Mouse (Mus musculus) large intestine, adult 2 months (tissue): Measurements from ENCODE around the gene Lyplal1. TPM values are rescaled to one million over a fixed set of nuclear protein-coding genes. Genes with fewer than 3 reads are reported as not detected.

ENCODE experiments used
- DNase-seq: peaks from one replicate; pipeline ENCODE4 v3.0.0-alpha.2; 2012; ENCODE audit warnings: low read depth, low spot score
- WGBS: fragments of 180-500 bp; shearing (Covaris S2); methylation state at CpG from one replicate; pipeline ENCODE4 v1.1.7; 2018; 5-methylcytosine and 5-hydroxymethylcytosine counted together
- polyA plus RNA-seq: library from polyadenylated mRNA; depleted of rRNA; stranded (reverse); fragments of >200 nt; gene quantifications from 2 replicates; pipeline ENCODE4 v1.2.3, GENCODE M21; 2012

The Lyplal1 gene
- polyA plus RNA-seq, 1 experiment, result 4.2 TPM

DNA sequence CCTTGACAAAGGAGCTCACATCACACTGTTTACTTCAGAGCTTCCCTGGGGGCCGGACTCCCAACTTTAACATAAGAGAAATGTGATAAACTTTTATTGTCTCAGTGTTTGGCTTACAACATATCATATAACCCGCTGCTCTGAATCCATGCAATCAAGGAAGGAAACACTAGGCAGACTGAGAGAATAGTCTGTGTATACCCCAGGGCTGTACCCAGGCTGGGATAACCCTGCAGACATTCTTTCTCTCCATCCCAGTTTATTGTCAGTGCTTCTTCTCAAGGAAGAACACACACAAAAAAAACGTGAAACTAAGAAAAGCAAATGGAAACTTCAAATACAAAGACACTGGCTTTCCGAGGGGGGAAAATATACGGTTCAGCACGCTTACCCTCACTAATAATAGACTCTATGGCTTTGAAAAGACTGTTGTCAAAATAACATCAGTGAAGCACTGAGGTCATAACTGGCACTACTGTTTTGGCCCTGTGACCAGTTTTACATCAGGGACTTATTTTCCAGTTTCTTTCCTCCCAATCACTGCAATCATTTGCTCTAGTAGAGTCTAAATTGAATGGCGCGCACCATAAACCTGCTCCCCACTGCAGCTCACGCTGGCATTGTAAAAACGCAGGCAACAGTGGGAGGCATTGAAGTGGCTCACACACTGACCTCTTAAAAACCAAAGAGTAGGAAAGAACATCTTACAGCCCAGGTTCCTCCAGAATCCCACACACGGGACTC, 73.2 kb downstream of the Lyplal1 start:
- WGBS, result 38% methylated on average over 11 of the region's 11 CpGs
- no peak for DNase-seq

DNA sequence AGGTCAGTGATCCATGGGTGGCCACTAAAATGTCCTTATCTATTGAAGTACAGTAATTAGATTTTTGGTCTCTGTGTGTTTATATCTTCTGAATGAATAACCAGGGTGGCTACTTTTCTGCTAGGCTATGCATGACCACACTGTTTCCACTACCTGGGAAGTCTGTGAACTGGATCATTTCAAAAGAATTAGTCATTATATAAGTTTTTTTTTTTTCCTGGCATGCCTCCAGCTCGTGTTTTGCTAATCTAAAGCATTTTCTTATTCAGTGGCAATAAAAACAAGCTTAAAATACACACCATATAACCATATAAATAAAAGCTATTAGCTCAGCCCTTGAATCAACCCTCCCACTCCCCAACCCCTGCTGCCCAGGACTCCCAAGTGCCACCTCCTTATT, 75.3 kb downstream of the Lyplal1 start:
- DNase-seq, result no peak
- 21% methylated on average over 1 of the region's 1 CpGs for WGBS
